Mouse (Mus musculus) T-helper 1 cell (primary cell): Measurements from ENCODE around the gene Taar1.

Source experiments
- in situ Hi-C: fragments of 300-600 bp; cut with MboI, MseI; formaldehyde crosslinking; loops from one replicate; pipeline ENCODE4 v1.15.1; 2025; ENCODE audit warnings: high pct_unique_total_duplicates

Taar1 gene

GRCm38 (mm10) chr10:23920056-23920455, at the start of gene Taar1:
Taar1 (plus strand) TSS chr10:23920356.
- in situ Hi-C loops: no loop called here

DNA sequence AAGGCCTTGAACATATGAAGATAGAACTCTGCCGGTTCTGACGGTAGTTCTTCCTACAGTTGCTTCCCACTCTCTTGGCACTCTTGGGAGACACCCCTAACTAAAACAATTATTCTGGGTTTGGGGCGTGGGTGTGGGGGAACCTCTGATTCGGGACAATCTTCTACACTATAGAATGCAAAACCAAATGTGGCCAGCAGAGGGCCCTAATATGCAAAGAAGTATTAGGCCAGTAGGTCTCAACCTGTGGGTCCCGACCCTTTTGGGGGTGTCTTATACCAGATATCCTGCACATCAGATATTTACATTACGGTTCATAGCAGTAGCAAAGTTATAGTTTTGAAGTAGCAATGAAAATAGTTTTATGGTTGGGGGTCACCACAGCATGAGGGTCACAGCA, 39.5 kb upstream of the Taar1 start:
- in situ Hi-C loops: loop anchor here (10.0 kb wide), 1 partner anchor 436 kb away; no protein-coding TSS in a partner anchor

GRCm38 (mm10) chr10:23884910-23885309, 35.2 kb upstream of the Taar1 start:
- in situ Hi-C loops: loop anchor here (10.0 kb wide), 1 partner anchor 440 kb away; no protein-coding TSS in a partner anchor

- in situ Hi-C loops: loop anchor here (10.0 kb wide), 1 partner anchor 441 kb away; no protein-coding TSS in a partner anchor
These were observed 34.1 kb upstream of the Taar1 start for GRCm38 (mm10) chr10:23886060-23886459.

GRCm38 (mm10) chr10:23892987-23893386, 27.2 kb upstream of the Taar1 start:
- in situ Hi-C loops: no loop called here

GRCm38 (mm10) chr10:23894601-23895349, 25.4 kb upstream of the Taar1 start, which contains the start of gene Vnn1:
Vnn1 (plus strand) TSS chr10:23894688.
- in situ Hi-C loops: no loop called here

GRCm38 (mm10) chr10:23895376-23895775, 24.8 kb upstream of the Taar1 start:
- in situ Hi-C loops: no loop called here

DNA sequence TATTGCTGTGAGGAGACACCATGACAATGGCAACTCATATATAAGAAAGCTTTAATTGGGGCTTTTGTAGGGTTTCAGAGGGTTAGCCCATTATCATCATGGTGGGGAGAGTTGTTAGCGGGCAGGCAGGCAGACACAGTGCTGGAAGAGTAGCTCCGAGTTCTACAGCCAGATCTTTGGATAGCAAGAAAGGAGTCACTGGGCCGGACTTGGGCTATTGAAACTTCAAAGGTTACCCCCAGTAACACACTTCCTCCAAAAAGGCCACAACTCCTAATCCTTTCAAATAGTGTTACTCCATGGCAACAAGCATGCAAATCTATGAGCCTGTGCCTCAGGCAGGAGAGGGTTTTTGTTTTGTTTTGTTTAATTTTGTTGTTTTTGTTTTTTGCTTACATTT, 19.0 kb upstream of the Taar1 start:
- in situ Hi-C loops: no loop called here

- in situ Hi-C loops: no loop called here
These were observed 14.5 kb upstream of the Taar1 start for GRCm38 (mm10) chr10:23905661-23906060.

DNA sequence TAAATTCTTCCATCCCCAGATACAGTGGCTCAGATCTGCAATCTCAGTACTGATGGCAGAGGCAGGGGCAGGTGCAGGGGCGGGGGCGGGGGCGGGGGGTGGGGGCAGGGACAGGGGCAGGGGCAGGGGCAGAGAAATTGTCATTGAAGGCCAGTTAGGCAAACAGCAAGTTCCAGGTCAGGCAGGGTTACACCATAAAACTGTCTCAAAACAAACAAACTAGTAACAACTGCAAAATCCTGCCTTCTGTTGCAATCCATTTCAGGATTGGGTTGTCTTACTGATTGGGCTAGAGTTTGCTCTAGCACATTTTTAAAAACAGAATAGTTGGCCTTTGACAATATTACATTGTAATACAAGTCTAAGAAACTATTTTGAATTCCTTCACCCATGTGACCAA, 2.3 kb downstream of the Taar1 start:
- in situ Hi-C loops: no loop called here

GRCm38 (mm10) chr10:23923941-23924340, 3.8 kb downstream of the Taar1 start:
- in situ Hi-C loops: no loop called here

GRCm38 (mm10) chr10:23937613-23938012, 17.5 kb downstream of the Taar1 start:
- in situ Hi-C loops: no loop called here

DNA sequence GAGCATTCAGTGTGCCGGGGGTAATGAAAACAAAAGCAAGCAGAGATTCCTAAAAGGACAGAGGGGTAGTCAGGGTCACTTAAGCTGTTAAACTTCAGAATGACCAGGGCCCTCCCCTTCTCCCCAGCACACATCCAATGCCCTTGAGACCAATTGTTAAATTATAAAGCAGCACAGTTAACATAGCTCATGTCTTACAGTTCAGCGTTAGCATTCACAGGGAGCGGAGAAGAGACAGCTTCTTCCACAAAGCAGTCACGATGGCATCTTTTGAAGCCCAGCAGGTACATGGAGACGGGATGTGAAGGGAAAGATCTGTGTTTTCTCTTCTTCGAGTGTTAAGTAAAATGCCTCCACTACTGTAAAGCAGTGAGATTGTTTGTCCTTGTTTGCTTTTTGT, 18.2 kb downstream of the Taar1 start, which contains the start of gene Taar2:
TSS of gene Taar2 (plus strand) at position 261 of the 400 bp plus-strand sequence.
- in situ Hi-C loops: no loop called here

- in situ Hi-C loops: no loop called here
These were observed 22.3 kb downstream of the Taar1 start for GRCm38 (mm10) chr10:23942465-23942864.

GRCm38 (mm10) chr10:23948026-23948425, 27.9 kb downstream of the Taar1 start:
- in situ Hi-C loops: no loop called here

DNA sequence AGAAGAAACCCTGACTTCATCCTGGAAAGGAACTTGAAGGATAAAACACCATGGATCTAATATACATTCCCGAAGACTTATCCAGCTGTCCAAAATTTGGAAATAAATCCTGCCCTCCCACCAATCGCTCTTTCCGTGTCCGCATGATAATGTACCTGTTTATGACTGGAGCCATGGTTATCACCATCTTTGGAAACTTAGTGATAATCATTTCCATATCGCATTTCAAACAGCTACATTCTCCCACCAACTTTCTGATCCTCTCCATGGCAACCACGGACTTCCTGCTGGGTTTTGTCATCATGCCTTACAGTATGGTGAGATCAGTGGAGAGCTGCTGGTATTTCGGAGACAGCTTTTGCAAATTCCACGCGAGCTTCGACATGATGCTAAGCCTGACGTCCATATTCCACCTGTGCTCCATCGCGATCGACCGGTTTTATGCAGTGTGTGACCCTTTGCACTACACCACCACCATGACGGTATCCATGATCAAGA, 29.4 kb downstream of the Taar1 start, which contains the start of gene Taar3:
TSS of gene Taar3 (plus strand) at position 51 of the 498 bp plus-strand sequence.
- in situ Hi-C loops: no loop called here

- in situ Hi-C loops: no loop called here
These were observed 31.6 kb downstream of the Taar1 start for GRCm38 (mm10) chr10:23951714-23952113.

GRCm38 (mm10) chr10:23959071-23959470, 38.9 kb downstream of the Taar1 start:
- in situ Hi-C loops: no loop called here

DNA sequence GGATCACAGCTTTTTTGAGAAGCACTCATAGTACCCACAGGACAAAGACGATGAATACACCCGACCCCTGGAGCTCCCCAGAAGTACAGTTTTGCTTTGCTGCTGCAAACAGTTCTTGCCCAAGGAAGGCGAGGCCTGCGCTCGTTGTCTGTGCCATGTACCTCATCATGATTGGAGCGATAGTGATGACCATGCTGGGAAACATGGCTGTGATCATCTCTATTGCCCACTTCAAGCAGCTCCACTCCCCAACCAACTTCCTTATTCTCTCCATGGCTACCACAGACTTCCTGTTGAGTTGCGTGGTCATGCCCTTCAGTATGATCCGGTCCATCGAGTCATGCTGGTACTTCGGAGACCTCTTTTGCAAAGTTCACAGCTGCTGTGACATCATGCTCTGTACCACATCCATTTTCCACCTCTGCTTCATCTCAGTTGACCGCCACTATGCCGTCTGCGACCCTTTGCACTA, 40.3 kb downstream of the Taar1 start, which contains the start of gene Taar4:
TSS of gene Taar4 (plus strand) at position 51 of the 472 bp plus-strand sequence.
- in situ Hi-C loops: no loop called here

GRCm38 (mm10) chr10:23963444-23963843, 43.3 kb downstream of the Taar1 start:
- in situ Hi-C loops: no loop called here

DNA sequence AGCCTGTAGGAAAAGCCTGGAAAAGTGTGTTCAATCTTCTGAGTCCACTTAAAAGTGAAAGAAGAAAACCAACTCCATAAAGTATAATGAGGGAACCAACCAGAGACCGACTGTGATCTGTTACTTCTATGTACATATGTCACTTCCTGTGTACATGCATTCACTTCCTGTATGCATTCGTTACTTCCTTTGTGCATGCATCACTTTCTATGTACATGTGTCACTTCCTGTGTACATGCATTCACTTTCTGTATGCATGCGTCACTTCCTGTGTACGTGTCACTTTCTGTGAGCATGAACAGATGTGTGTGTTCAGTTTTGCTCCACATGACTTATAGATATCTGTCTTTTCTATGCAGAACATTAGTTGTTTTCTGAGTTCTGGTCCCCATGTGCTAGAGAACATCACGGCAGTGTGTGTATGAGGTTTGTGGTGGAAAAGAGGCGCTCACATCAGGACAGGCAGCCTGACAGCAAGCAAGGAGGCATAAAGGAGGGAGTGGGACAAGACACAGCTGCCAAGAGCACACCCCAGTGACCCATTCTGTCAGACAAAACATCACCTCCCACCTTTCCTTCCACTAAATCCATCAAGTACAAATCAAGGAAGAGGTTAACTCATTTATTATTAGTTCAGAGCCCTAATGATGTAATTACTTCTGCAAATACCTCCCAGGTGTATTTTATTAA, 44.9 kb downstream of the Taar1 start:
- in situ Hi-C loops: no loop called here

- in situ Hi-C loops: no loop called here
These were observed 50.6 kb downstream of the Taar1 start, which contains the start of gene Taar5 for GRCm38 (mm10) chr10:23970656-23971165. Taar5 (plus strand) TSS chr10:23970706.
